Mouse (Mus musculus) spleen, postnatal 14 days (tissue): Measurements from ENCODE around the gene Cltc.

Source experiments
- DNase-seq, 2 experiments: peaks; one replicate each; pipeline ENCODE4 v3.0.0; 2021 to 2022; ENCODE audit warnings: low spot score in 2 of 2

Cltc gene

DNA sequence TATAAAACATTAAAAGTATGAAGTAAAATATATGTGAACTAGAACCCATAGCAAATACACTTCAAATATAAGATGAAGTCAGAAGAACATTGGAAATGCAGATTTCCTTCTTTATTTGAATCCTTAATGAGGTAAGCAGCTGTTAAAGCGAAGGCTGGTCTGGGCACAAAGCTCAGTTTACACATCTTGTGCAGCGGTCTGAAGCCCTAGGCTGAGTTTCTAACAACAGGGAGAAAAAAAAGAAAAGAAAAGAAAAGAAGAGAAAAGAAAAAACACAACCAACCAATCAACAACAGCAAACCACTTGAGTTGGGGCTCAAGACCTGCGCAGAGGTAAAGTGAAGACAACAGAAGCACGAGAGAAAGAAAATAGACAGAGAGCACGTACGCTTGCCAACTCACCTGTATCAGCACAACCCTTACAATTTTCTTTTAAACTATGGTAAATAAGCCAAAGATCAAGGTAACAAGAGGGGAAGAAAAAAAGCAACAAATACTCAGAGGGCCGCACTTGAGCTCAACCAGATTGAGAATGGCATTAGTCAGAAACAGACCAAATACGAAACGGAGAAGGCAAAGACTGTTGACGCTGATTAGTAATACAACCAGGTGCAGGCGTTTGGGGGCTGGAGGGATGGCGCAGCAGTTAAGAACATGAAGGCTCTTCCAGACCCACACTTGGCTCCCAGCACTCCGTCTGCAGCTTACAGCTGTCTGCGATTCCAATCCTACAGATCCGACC lies 109.5 kb downstream of the Cltc start:
- no peak for DNase-seq

DNA sequence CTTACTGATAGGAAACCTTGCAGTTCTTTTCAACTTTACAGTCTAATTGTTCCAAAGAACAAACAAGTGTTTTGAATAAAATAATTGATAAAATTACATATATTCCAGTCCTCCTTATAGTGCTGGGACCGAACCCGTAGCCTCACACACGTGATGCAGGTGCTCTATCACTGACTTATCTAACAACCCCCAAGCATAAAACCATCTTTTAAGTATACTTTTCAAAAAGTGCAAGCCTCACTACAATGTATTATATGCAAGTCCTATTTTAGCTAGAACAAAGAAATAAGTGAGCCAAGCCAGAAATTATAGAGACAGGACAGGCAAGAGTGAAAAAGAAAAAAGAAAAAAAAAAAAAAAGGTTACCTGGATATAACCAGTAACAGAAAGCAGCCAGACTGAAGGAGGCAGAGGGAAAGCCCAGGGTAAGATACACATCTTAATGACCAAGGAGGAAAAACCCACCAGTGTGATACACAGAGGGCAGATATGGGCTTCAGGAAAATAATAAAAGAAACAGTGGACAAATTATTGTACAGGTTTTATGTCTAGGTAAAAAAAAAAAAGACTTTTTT lies 110.4 kb downstream of the Cltc start:
- no peak for DNase-seq

DNA sequence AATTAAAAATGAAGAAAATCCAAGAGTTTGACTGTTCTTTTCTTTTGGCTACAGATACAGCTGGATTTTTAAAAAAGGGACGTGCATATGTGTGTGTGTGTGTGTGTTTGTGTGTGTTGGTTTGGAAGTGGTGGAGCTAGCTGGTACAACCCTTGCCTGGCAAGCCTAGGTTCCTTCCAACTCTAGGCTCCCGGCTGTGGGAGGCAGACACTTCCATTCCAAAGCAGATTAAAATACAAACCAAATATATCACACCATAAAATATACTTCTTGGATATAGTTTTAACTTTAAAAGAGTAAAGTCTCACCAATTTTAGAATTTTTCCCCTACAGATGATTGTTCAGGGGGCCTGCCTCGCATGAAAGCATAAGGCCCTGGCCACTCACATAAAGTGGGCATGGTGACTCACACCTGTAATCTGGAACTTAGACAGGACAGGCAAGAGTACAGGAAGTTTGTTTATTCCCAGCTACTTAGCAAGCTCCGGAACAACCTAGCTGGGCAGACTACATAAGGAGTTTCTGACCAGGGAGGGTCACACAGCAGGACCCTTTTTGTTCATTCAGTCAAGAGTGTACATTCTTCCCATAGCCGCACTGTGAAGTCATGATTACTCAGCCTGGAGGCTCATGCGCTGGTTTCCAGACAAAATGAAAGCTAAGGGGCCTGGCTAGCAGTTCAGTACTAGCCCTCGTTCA lies 111.1 kb downstream of the Cltc start:
- DNase-seq = no peak

DNA sequence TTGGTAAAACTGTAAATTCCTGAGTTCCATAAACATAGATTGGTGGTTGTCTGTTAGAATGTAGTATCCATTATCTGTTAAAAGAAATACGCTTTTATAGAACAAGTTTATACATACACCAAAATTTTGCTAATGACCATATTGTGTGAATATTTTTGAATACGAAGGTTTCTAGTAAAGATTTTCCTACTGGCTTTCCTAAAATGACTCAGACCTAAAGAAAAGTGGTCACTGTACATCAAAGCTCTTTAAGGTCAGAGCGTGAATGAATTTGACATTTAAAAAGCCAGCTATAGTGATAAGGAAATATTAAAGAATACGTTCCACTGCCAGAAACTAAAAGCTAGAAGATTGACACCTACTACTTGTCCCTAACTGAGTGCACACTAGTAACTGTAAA lies 112.8 kb downstream of the Cltc start:
- DNase-seq = no peak
